Mouse (Mus musculus): ENCODE data around the gene Psme3. TPM values are rescaled to one million over a fixed set of nuclear protein-coding genes. Genes with fewer than 3 reads are reported as not detected.

The Psme3 gene
- polyA plus RNA-seq, 1 experiment from 2014 or later = 102 TPM

DNA sequence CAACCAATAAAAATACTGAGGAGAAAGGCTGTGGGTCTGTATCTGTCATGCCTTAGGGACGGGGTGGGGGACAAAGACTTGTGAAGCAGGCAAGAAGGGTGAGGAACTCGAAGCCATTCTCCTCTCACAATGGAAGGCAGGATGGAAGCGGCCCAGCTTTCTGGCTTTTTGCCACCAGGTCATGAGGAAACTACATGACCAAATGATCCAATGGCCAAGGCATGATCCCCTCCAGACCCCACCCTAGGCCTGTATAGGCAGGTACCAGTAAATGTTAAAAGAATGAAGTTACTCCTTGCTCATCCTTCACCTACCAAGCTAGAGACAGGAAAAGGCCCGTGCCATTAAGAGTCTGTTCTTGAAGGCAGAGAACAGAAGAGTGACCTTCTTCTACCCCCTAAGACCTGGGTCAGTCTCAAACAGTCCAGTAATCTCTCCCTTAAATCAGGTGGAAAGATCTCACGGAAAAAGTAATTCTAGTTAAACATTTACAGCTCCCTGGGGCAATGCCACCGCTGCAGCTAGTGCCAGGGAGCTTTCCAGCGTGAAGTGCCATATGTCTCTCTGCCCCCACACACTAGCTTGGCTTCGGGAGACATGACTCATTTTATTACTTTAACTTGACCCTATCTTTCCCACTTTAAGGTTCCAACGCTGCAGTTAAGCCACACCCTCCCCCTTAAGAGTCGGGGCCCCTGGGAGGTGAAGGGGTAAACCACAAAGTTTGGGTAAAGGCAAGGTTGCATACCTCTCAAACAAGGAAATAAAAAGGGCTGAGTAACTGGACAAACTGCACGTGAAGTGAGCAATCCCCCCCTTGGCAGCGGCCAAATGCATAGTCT is 38.4 kb upstream of the Psme3 start:
- Histone ChIP-seq H3K4me1 (replicated peaks; ENCODE audit: insufficient read depth, low read length) (peaks cover 37% of the 10 kb centered on the region), H3K4me3 (replicated peaks; ENCODE audit: low read depth, low read length) (peak overlapping the region; percentile 59), H3K27ac (peak overlapping the region; percentile 89), H3K4me2 (ENCODE audit: low read length) (peak overlapping the region; percentile 82), H3K9ac (ENCODE audit: low read depth, low read length) (peak overlapping the region; percentile 75), H3K27me3 (ENCODE audit: insufficient read depth, low read length) (no peaks in the 10 kb centered on the region), H3K36me3 (ENCODE audit: insufficient read depth, low read length) (0 out of 2 replicates have a peak, but pooled peaks cover 9% of the 10 kb centered on the region), H3K9me3 (replicated peaks; ENCODE audit: low read length) (no peaks in the 10 kb centered on the region)
- WGBS = 35% methylated on average over 12 of the region's 12 CpGs
- DNase-seq (ENCODE audit: low spot score) = no peak
- no peak for TF ChIP-seq CTCF (IDR thresholded peaks at IDR 0.05; ENCODE audit: low read depth)
- peak; percentile 62 for ATAC-seq (replicated peaks; ENCODE audit: low FRiP score, low read depth)

DNA sequence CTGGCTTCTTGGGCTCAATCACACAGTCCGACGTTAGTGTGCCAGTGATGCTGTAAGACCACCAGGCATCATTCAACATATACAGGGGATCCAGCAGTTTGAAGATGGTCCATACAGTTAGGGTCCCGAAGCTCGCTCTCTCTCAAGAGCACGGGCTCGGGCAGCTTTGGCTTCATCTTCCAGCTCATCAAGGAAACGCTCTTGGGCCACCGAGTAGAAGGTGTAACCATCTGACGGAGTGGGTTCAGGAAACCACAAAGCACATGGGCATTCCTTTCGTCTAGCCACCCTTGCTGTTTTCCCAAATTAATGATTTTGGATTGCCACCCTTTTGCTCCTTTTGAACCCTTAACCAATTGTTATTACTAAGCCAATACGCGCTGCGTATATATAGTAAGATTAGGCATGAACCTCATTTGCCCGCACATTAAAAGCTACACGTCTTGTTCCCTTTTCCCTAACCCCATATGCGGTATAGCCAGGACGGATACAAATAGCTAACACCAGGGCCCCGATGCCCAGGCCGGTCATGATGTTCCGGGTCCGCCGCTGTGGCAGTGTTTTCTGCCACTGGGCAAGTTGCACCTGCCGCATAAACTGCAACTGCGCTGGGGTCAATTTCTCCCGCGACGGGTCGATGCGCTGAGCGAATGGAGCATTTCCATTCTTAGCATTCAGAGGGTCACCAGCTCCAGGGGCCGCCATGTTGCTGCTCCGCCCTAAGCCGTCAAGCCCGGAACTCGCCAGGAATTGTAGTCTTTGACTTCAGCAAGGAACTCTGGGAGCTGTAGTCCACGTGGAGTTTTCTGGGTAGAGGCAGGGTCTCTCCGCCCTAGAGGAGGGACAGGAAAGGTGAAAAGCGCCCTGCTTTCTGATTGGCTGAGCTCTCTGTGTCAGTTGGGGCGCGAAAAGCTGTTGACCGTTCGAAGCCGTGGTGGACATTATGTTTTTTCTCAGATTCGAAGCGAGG is 37.5 kb upstream of the Psme3 start, which contains the start of the genes Cntd1 and Coa3:
TSS of gene Cntd1 (plus strand) at position 790 of the 970 bp plus-strand sequence.
TSS of gene Coa3 (minus strand) at position 892 of the 970 bp plus-strand sequence.
- H3K4me3 ChIP-seq (replicated peaks; ENCODE audit: low read depth, low read length) = peak within 1 kb of the TSS; percentile 59
- DNase-seq (ENCODE audit: low spot score) (peak; percentile 98), ATAC-seq (replicated peaks; ENCODE audit: low FRiP score, low read depth) (peak; percentile 84)
- peak within 1 kb of the TSS; percentile 75 for H3K9ac ChIP-seq (ENCODE audit: low read depth, low read length)
- peak within 1 kb of the TSS; percentile 89 for H3K27ac ChIP-seq
- H3K4me2 ChIP-seq (ENCODE audit: low read length) = peak within 1 kb of the TSS; percentile 82
- WGBS = 7% methylated on average over 45 of the region's 45 CpGs
- 0 out of 2 replicates have a peak, but pooled peaks cover 9% of the 10 kb centered on the region for H3K36me3 ChIP-seq (ENCODE audit: insufficient read depth, low read length)
- H3K9me3 ChIP-seq (replicated peaks; ENCODE audit: low read length) = no peaks in the 10 kb centered on the region
- peak; percentile 34; the same call in 1 of the 2 replicates for TF ChIP-seq CTCF (IDR thresholded peaks at IDR 0.05; ENCODE audit: low read depth)
- H3K27me3 ChIP-seq (ENCODE audit: insufficient read depth, low read length) = no peaks in the 10 kb centered on the region
- H3K4me1 ChIP-seq (replicated peaks; ENCODE audit: insufficient read depth, low read length) = peaks cover 44% of the 10 kb centered on the region

DNA sequence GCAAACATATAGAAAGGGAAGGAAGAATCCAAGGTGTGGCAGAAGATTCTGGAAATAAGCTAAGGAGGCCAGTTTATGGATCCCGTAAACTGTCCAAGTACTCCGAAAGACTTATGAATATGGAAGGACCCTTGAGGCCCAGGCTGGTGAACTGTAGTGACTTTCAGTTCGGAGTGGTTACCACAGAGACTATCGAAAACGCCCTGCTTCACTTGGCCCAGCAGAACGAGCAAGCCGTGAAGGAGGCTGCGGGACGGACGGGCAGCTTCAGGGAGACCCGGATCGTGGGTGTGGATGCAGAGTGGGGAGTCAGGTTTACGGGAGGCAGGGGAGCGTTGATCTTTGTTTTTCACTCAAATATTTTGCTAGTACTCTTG is 36.8 kb upstream of the Psme3 start:
- Histone ChIP-seq H3K4me3 (replicated peaks; ENCODE audit: low read depth, low read length) (peak overlapping the region; percentile 59; the same call in 1 of the 2 replicates), H3K4me1 (replicated peaks; ENCODE audit: insufficient read depth, low read length) (peaks cover 44% of the 10 kb centered on the region), H3K4me2 (ENCODE audit: low read length) (peak overlapping the region; percentile 82), H3K36me3 (ENCODE audit: insufficient read depth, low read length) (0 out of 2 replicates have a peak, but pooled peaks cover 9% of the 10 kb centered on the region), H3K27ac (peak overlapping the region; percentile 54; the same call in 1 of the 2 replicates), H3K27me3 (ENCODE audit: insufficient read depth, low read length) (no peaks in the 10 kb centered on the region), H3K9ac (ENCODE audit: low read depth, low read length) (no peak overlapping the region), H3K9me3 (replicated peaks; ENCODE audit: low read length) (no peaks in the 10 kb centered on the region)
- WGBS = 43% methylated on average over 14 of the region's 14 CpGs
- DNase-seq (ENCODE audit: low spot score) (no peak), ATAC-seq (replicated peaks; ENCODE audit: low FRiP score, low read depth) (no peak)
- no peak for TF ChIP-seq CTCF (IDR thresholded peaks at IDR 0.05; ENCODE audit: low read depth)

DNA sequence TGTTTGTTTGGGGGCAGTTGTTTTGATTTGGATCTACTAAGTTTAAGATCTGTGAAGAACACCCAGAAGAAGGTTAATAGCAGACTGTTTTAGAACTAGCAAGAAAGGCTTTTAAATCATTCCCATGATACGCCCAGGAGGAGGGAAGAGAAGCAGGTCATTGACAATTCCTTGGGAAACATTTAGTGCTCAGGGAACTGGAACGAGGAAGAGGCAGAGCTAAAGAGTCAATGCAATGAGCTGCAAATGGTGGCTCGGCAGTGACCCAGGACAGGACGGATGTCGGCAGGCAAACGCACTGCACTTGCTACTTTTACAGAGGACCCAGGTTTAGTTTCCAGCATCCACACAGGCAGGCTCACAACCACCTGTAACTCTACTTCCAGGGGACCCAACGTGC is 35.2 kb upstream of the Psme3 start:
- H3K4me3 ChIP-seq (replicated peaks; ENCODE audit: low read depth, low read length) = no peak overlapping the region
- 0 out of 2 replicates have a peak, but pooled peaks cover 9% of the 10 kb centered on the region for H3K36me3 ChIP-seq (ENCODE audit: insufficient read depth, low read length)
- H3K27me3 ChIP-seq (ENCODE audit: insufficient read depth, low read length) = no peaks in the 10 kb centered on the region
- DNase-seq (ENCODE audit: low spot score) (no peak), ATAC-seq (replicated peaks; ENCODE audit: low FRiP score, low read depth) (no peak)
- H3K4me1 ChIP-seq (replicated peaks; ENCODE audit: insufficient read depth, low read length) = peaks cover 44% of the 10 kb centered on the region
- WGBS = 21% methylated on average over 7 of the region's 7 CpGs
- peak overlapping the region; percentile 27; the same call in 1 of the 2 replicates for H3K9ac ChIP-seq (ENCODE audit: low read depth, low read length)
- peak overlapping the region; percentile 31; the same call in 1 of the 2 replicates for H3K27ac ChIP-seq
- TF ChIP-seq CTCF (IDR thresholded peaks at IDR 0.05; ENCODE audit: low read depth) = no peak
- no peaks in the 10 kb centered on the region for H3K9me3 ChIP-seq (replicated peaks; ENCODE audit: low read length)
- no peak overlapping the region for H3K4me2 ChIP-seq (ENCODE audit: low read length)

DNA sequence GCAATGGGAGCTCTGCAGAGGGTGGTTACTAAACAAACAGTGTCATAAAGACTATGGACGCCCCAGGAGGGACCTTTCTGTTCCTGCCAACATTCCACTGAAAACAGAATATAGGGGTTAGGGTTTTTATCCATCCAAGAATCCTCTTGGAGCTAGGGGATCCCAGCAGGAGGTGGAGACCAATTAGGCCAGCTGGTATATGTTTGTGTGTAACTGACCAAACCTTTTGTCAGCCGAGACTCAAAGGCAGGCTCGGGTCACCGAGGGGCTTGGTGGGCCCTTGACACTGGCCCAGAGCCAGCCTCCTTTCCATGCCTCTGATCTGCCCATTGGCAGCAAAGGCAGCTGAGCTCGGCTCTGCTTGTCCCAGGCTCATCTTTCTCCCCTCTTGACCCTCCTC is 33.1 kb upstream of the Psme3 start:
- H3K27ac ChIP-seq = peak overlapping the region; percentile 73
- no peak overlapping the region for H3K4me3 ChIP-seq (replicated peaks; ENCODE audit: low read depth, low read length)
- H3K4me2 ChIP-seq (ENCODE audit: low read length) = no peak overlapping the region
- ATAC-seq (replicated peaks; ENCODE audit: low FRiP score, low read depth) = no peak
- TF ChIP-seq CTCF (IDR thresholded peaks at IDR 0.05; ENCODE audit: low read depth) = no peak
- H3K9me3 ChIP-seq (replicated peaks; ENCODE audit: low read length) = no peaks in the 10 kb centered on the region
- DNase-seq (ENCODE audit: low spot score) = no peak
- H3K27me3 ChIP-seq (ENCODE audit: insufficient read depth, low read length) = no peaks in the 10 kb centered on the region
- no peak overlapping the region for H3K9ac ChIP-seq (ENCODE audit: low read depth, low read length)
- 20% methylated on average over 5 of the region's 5 CpGs for WGBS
- H3K36me3 ChIP-seq (ENCODE audit: insufficient read depth, low read length) = peaks cover 11% of the 10 kb centered on the region; the same call in 1 of the 2 replicates
- peaks cover 24% of the 10 kb centered on the region; the same call in 1 of the 2 replicates for H3K4me1 ChIP-seq (replicated peaks; ENCODE audit: insufficient read depth, low read length)
